Mouse (Mus musculus) testis, adult 2 months (tissue): ENCODE results near the gene Crybb2.

Experiments
- CTCF ChIP-seq: fragments of 200-500 bp; IDR thresholded peaks from 2 replicates; pipeline ENCODE4 v1.5.1; 2012; ENCODE audit warnings: low read depth, mild to moderate bottlenecking, inconsistent platforms, low read length, moderate library complexity; ENCODE audit not compliant: control insufficient read depth, insufficient read depth, insufficient replicate concordance
- POLR2A ChIP-seq: fragments of 200-500 bp; IDR thresholded peaks from 2 replicates; pipeline ENCODE4 v1.6.1; 2012; ENCODE audit warnings: low read depth, mild to moderate bottlenecking, inconsistent platforms, low read length, moderate library complexity; ENCODE audit not compliant: control insufficient read depth

- TF ChIP-seq CTCF (no peak), POLR2A (no peak)
Measured at GRCm38 (mm10) chr5:113031201-113031754, 38.6 kb downstream of the Crybb2 start.
